In genomic region chr4:137479757-137480156, GRCm38 (mm10) we compare ENCODE assay signal across 9 mouse cellular contexts. TPM values are rescaled to one million over a fixed set of nuclear protein-coding genes. Genes with fewer than 3 reads are reported as not detected.
DNase-seq lines count a peak whose midpoint lies in the region; ATAC-seq lines count a peak whose summit lies in the region.
"Had no signal": no experiment of that assay in that cellular context is flagged by ENCODE, and none has a peak within 500 bp of the region (broad histone marks: within the 10 kb centered on the region; RNA-seq: fewer than 3 reads in every experiment).

No protein-coding gene starts in this region.

- peak overlapping the region; percentile 94 for H3K27ac ChIP-seq in lung, embryonic 15.5 days
- 0 out of 2 replicates have a peak overlapping the region, but pooled peaks have one; percentile 19 for H3K27ac ChIP-seq in embryonic facial prominence, embryonic 14.5 days (replicated peaks; ENCODE audit: low read depth, low read length)
- peak overlapping the region; percentile 42 for H3K27ac ChIP-seq in liver, embryonic 16.5 days (ENCODE audit: low read length)

- H3K36me3 ChIP-seq in lung, embryonic 15.5 days, result no peaks in the 10 kb centered on the region
- no peaks in the 10 kb centered on the region for H3K36me3 ChIP-seq in embryonic facial prominence, embryonic 14.5 days (ENCODE audit: control insufficient read depth, insufficient read depth, low read length)
- no peaks in the 10 kb centered on the region for H3K36me3 ChIP-seq in liver, embryonic 16.5 days (ENCODE audit: control insufficient read depth, insufficient read depth)

- peaks cover 94% of the 10 kb centered on the region for H3K4me1 ChIP-seq in lung, embryonic 15.5 days
- H3K4me1 ChIP-seq in embryonic facial prominence, embryonic 14.5 days (ENCODE audit: control insufficient read depth, insufficient read depth, low read length), result peaks cover 69% of the 10 kb centered on the region
- H3K4me1 ChIP-seq in liver, embryonic 16.5 days (ENCODE audit: control insufficient read depth, low read depth, low read length), result peaks cover 44% of the 10 kb centered on the region

- no peak overlapping the region for H3K9ac ChIP-seq in lung, embryonic 15.5 days
- H3K9ac ChIP-seq in embryonic facial prominence, embryonic 14.5 days (ENCODE audit: low read depth, low read length), result peak overlapping the region; percentile 19; the same call in 1 of the 2 replicates
- no peak overlapping the region for H3K9ac ChIP-seq in liver, embryonic 16.5 days (ENCODE audit: low read depth, low read length)

- peak; percentile 16; the same call in 1 of the 2 replicates for ATAC-seq in lung, embryonic 15.5 days (ENCODE audit: borderline replicate concordance, extremely low read depth, low FRiP score, low TSS enrichment)
- ATAC-seq in embryonic facial prominence, embryonic 14.5 days (ENCODE audit: low read depth), result no peak
- ATAC-seq in liver, embryonic 16.5 days (ENCODE audit: low read depth), result no peak

- no peaks in the 10 kb centered on the region for H3K9me3 ChIP-seq in lung, embryonic 15.5 days
- H3K9me3 ChIP-seq in embryonic facial prominence, embryonic 14.5 days (ENCODE audit: control insufficient read depth, low read length), result no peaks in the 10 kb centered on the region
- no peaks in the 10 kb centered on the region for H3K9me3 ChIP-seq in liver, embryonic 16.5 days (replicated peaks; ENCODE audit: control insufficient read depth, low read length)

- 20% methylated on average over 6 of the region's 6 CpGs for WGBS in lung, embryonic 15.5 days
- 9% methylated on average over 3 of the region's 6 CpGs for WGBS in embryonic facial prominence, embryonic 14.5 days
- WGBS in liver, embryonic 16.5 days (ENCODE audit: insufficient replicate concordance), result 31% methylated on average over 6 of the region's 6 CpGs

- peak overlapping the region; percentile 41; the same call in 1 of the 2 replicates for H3K4me2 ChIP-seq in lung, embryonic 15.5 days
- H3K4me2 ChIP-seq in embryonic facial prominence, embryonic 14.5 days (ENCODE audit: low read depth, low read length), result no peak overlapping the region
- H3K4me2 ChIP-seq in liver, embryonic 16.5 days (ENCODE audit: low read depth, low read length), result no peak overlapping the region

- no peak overlapping the region for H3K4me3 ChIP-seq in lung, embryonic 15.5 days
- no peak overlapping the region for H3K4me3 ChIP-seq in embryonic facial prominence, embryonic 14.5 days (ENCODE audit: low read depth, low read length)
- no peak overlapping the region for H3K4me3 ChIP-seq in liver, embryonic 16.5 days (ENCODE audit: low read depth, low read length)

- H3K27me3 ChIP-seq in lung, embryonic 15.5 days, result no peaks in the 10 kb centered on the region
- H3K27me3 ChIP-seq in embryonic facial prominence, embryonic 14.5 days (replicated peaks; ENCODE audit: control insufficient read depth, insufficient read depth, low read length), result no peaks in the 10 kb centered on the region
- no peaks in the 10 kb centered on the region for H3K27me3 ChIP-seq in liver, embryonic 16.5 days (ENCODE audit: control insufficient read depth, insufficient read depth, low read depth, low read length)

- no peak for DNase-seq in lung, postnatal 25 days (ENCODE audit: low spot score)
- no peak for DNase-seq in embryonic facial prominence, embryonic 14.5 days (ENCODE audit: low spot score)
- DNase-seq in kidney, adult 9 months, result peak; percentile 59
- DNase-seq in spleen, adult 18-20 months, result no peak
- DNase-seq in adrenal gland, postnatal 14 days, result no peak
- DNase-seq: left cerebral cortex, postnatal 4 days had no signal

RNA-seq across cellular contexts. Expression of gene Hspg2, which starts 11.2 kb away (rescaled TPM):
- polyA plus RNA-seq in lung, embryonic 15.5 days (2015; fragmentation: Nextera tagmentation; extraction: Ambion mirVana), result 32.0 and 32.1 TPM in 2 replicates
- 64.8 and 67.2 TPM in 2 replicates for polyA plus RNA-seq in embryonic facial prominence, embryonic 14.5 days (2014; fragmentation: Nextera tagmentation; extraction: Ambion mirVana)
- 4.3 and 5.2 TPM in 2 replicates for polyA plus RNA-seq in liver, embryonic 16.5 days (2015; fragmentation: Nextera tagmentation; extraction: Ambion mirVana)
- 230 and 242 TPM in 2 replicates for total RNA-seq in adrenal gland, postnatal 14 days (2021)

RNA-seq across cellular contexts. Expression of gene 1700013G24Rik, which starts 26.7 kb away (rescaled TPM):
- not detected in 2 replicates for polyA plus RNA-seq in lung, embryonic 15.5 days (2015; fragmentation: Nextera tagmentation; extraction: Ambion mirVana)
- polyA plus RNA-seq in embryonic facial prominence, embryonic 14.5 days (2014; fragmentation: Nextera tagmentation; extraction: Ambion mirVana), result 0.17 and 0.46 TPM in 2 replicates
- polyA plus RNA-seq in liver, embryonic 16.5 days (2015; fragmentation: Nextera tagmentation; extraction: Ambion mirVana), result not detected in 2 replicates
- not detected in 2 replicates for total RNA-seq in adrenal gland, postnatal 14 days (2021)
- total RNA-seq: left cerebral cortex, postnatal 4 days; neutrophil, adult 5-6 weeks had no signal

RNA-seq across cellular contexts. Expression of gene Cela3b, which starts 49.4 kb away (rescaled TPM):
- 0.16 and 0.94 TPM in 2 replicates for polyA plus RNA-seq in lung, embryonic 15.5 days (2015; fragmentation: Nextera tagmentation; extraction: Ambion mirVana)
- polyA plus RNA-seq in embryonic facial prominence, embryonic 14.5 days (2014; fragmentation: Nextera tagmentation; extraction: Ambion mirVana), result 0.30 and 0.56 TPM in 2 replicates
- 0.46 and 6.1 TPM in 2 replicates for polyA plus RNA-seq in liver, embryonic 16.5 days (2015; fragmentation: Nextera tagmentation; extraction: Ambion mirVana)
- not detected in 2 replicates for total RNA-seq in adrenal gland, postnatal 14 days (2021)
- total RNA-seq: left cerebral cortex, postnatal 4 days; neutrophil, adult 5-6 weeks had no signal

Comparison
In these comparisons a context has a peak if more than half of its experiments do, and no peak if none do; other contexts are left out.
1. H3K27ac ChIP-seq: peak in every context shown above with its lines; median percentile 94 in lung, embryonic 15.5 days; 42 in liver, embryonic 16.5 days; 19 in embryonic facial prominence, embryonic 14.5 days.